Mouse (Mus musculus) spleen, postnatal 36 days (tissue): ENCODE data around the gene Xxylt1.

ENCODE experiments used
- DNase-seq, 2 experiments: peaks; one replicate each; pipeline ENCODE4 v3.0.0; 2022; ENCODE audit warnings: low spot score in 2 of 2, mixed read lengths in 1 of 2

Gene Xxylt1

DNA sequence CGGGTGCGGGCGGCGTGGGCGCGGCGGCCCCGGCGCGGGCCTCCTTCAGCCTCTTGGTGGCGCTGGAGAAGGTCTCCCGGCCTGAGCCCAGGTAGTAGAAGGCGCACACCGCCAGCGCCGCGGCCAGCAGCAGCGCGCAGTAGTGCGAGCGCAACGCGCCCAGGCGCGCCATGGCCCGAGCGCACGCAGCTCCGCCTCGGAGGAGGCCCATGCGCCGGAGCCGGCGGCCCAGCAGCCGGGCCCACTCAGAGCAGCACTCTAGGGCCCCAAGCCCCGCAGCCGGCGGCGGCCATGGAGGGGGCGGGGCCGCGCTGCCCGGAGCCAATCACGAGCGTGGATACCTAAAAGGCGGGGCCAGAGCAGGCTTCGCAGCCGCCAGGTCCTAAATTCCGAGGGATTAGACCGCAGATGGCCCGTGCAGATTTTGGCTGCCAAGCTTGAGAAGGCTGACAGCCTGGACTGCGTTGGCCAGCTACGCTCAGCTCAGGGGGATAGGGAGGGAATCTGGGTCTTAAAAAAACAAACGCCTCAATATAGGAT is at the start of gene Xxylt1:
Gene Xxylt1 (minus strand): TSS at position 308 of the 540 bp plus-strand sequence.
- peak; percentile 92 to 93 for DNase-seq

DNA sequence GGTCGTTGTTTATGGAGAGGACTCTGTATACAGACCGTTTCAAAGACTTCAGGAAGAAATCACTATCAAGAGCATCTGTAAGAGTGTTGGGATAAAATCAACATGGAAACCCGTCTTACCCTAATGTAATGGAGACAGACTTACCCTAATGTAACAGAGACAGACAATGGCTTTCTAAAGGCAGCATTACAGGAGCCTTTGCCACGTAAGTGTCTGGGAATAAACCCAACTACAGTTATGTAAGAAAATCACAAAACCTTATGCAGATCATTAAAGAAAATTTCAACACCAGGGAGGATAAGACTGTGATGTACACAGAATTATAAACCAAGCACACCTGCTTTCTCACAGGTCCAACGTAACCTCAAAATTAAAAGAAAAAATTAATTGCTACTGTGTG is 46.9 kb upstream of the Xxylt1 start:
- DNase-seq = no peak

DNA sequence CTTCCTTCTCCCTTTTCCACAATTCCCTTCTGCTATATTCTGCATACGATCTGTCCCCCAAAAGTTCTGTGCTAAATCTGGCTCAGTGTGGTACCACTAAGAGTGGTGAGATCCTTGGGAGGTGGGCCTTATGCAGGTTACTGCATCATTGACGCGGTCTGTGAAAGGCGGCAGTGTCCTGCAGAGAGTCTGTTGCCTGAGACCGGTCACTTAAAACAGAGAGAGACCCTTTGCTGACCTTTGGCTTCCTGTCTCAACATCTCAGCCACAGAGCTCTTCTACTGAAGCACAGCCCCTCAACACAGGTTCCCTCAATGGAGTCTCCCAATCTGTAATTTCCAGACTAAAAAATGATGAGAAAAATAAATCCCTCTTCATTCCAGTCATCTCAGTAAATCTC is 43.8 kb upstream of the Xxylt1 start:
- DNase-seq = no peak

GRCm38 (mm10) chr16:31121612-31122011 is 40.4 kb upstream of the Xxylt1 start:
- DNase-seq = no peak

DNA sequence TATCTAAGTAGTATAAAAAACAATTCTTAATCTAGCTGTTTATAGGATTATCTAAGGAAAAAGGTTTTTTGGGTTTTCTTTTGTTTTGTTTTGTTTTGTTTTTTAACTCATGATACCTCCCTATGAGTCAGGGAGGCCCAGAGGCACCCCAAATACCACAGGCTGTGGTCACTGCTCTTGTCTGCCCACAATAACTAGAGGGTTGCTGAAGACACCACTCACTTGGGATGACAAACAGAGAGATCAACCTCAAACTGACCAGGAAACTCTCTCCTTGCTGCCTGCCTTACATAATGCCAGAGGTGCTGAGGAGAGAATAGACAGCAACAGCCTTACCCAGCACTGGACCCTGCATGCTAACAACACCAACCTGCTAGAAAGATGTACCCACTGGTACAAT is 32.4 kb upstream of the Xxylt1 start:
- no peak for DNase-seq

- no peak for DNase-seq
Observed at GRCm38 (mm10) chr16:31101352-31101751, 20.1 kb upstream of the Xxylt1 start.

GRCm38 (mm10) chr16:31099906-31100305 is 18.7 kb upstream of the Xxylt1 start:
- DNase-seq = no peak

DNA sequence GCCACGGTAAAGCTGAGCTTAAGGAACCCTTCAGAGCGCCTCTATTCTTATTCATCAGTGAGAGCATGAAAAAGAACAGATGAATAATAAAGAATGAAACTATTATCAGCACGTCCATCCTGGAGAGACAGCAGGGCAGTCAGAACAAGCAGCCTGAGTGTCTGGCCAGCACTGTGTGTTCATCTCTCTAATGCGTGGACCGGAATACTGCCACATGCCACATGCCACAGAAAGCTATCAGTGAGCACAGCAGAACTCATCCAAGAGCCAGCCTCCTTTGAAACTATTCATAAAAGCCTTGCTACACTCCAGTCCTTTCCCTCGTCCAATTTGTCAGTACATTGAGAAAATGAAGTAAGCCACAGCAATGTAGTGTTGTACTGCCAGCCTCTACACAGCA is 12.8 kb upstream of the Xxylt1 start:
- DNase-seq = no peak

- no peak for DNase-seq
Observed at GRCm38 (mm10) chr16:31093186-31093585, 12.0 kb upstream of the Xxylt1 start.

GRCm38 (mm10) chr16:31081891-31082290 is 659 bp upstream of the Xxylt1 start:
- DNase-seq = no peak

- DNase-seq = peak; percentile 40 to 42
Observed at GRCm38 (mm10) chr16:31080573-31081051, 620 bp downstream of the Xxylt1 start.

DNA sequence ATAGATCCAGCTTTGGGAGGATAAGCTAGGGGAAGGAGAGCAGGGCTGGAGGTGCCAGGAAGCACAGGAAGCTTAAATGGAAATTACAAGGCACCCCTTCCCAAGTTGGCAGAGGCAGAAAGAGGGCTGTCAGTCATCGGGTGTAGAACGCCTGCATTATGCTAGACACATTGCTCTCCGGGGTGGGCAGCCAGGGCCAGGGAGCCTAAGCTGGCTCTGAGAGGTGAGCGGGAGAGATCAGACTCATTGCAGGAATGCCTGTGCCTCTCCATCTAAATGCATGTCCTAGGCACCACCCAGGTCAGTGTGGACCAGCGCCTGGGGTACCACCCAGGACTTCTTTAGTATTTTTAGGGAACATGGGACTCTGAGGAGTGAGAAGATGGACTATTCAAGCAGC is 3.8 kb downstream of the Xxylt1 start:
- no peak for DNase-seq

DNA sequence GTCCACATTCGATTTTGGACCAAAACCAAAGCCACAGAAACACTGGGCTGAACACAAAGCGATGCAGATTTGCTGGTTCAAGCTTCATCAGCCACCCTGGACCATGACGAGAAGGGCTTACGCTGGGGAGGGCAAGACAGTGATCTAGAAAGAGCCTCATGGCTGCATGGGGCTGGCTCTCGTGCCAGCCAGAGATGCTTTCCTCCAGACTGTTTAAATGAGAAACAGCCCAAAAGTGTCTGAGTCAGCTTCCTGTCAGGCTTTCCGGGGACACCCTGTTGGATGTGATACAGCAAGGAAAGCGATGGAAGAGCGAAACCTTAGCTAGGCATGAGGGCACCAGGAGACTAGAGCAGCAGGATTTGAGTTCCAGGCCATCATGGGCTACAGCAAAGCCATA is 4.8 kb downstream of the Xxylt1 start:
- no peak for DNase-seq

GRCm38 (mm10) chr16:31074324-31074908 is 6.8 kb downstream of the Xxylt1 start:
- DNase-seq = no peak

GRCm38 (mm10) chr16:31071731-31072130 is 9.5 kb downstream of the Xxylt1 start:
- no peak for DNase-seq

GRCm38 (mm10) chr16:31070358-31071133 is 10.7 kb downstream of the Xxylt1 start:
- peak; percentile 78 to 85 for DNase-seq

DNA sequence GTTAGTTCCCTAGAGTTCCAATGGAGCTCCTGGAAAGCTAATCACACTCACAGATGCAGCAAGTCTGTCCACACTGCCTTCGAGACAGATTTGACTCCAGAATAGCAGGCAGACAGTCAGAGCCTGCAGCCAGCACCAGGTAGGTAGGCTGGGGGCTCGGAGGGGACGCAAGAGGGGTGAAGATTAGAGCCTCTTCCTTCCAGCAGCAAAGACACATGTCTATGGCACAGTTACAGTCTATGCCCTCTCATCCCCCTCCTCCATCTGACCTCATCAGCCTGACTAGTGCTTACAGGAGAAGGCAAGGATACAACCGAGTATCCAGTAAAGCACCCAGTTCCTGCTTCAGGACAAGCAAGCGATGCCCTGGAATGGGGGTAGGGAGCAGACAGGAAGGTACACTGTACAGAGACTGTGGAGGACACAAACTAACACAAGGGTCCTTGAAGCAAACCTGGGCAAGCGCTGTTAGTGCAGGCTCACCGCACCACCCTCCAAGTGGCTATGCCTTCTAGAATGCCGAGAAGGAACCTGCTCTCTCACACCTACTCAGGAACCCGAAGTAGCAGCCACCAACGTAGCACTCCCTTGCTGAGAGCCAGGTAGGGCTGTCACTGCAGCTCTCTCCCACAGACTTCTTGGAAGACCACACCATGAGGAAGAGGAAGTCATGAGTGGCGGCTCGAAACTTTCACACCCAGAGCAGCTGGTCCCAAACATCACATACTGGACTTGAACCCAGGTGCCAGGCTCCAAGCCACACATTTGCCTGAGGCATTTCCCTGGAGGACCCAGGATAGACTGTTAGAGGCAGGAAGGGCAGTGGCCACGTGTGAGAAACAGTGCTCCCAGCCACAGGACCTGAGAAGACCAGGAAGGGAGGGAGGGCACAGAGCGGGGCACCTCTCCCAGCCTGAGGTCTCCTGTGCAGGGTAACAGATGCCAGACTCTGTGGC is 11.7 kb downstream of the Xxylt1 start:
- DNase-seq = no peak

DNA sequence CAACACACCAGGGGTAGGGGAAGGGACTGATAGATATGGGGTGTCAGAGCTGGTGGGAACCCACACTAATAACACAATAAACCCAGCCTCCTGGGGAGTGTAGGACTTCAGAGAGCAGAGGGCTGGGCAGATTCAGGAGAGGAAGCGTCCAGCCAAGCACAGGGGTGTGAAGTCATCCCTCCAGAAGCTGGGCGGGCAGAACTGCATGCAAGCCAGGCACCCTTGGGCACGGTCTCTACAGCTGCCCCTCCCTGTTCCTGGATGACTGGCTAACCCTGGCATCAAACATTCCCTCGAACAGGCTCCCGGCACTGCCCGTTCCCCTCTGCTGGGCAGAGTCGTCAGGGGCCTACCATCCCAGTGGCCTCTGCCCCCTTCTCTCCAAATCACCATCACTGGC is 13.0 kb downstream of the Xxylt1 start:
- no peak for DNase-seq

GRCm38 (mm10) chr16:31066344-31067098 is 14.7 kb downstream of the Xxylt1 start:
- peak; percentile 83 to 84 for DNase-seq

DNA sequence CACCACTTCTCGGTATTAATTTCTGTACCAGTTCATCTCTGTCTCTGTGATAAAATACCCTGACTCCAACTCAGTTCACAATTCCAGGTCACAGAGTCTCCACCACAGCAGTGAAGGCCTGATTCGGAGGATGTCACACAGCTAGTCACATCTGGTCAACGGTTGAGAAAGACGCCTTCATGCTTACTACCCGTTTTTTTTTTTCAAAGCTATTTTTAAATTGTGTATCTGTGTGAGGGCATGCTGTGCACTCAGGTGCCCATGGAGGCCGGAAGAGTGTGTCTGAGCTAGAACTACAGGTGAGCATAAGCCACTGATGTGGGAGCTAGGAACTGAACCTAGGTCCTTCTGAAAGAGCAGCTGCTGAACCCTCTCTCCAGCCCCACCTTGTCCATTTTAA is 16.4 kb downstream of the Xxylt1 start:
- peak; percentile 45 to 58 for DNase-seq

GRCm38 (mm10) chr16:31062918-31063317 is 18.3 kb downstream of the Xxylt1 start:
- DNase-seq = no peak
